ENCODE assay signal across 7 mouse cellular contexts in genomic region chr7:106529433-106530102, GRCm38 (mm10).
DNase-seq lines count a peak whose midpoint lies in the region; ATAC-seq lines count a peak whose summit lies in the region.
"Not testable (repeated sequence)": the region's sequence is repeated elsewhere in the genome, so short reads cannot be mapped to it uniquely, and the experiment has no call there.

No protein-coding gene starts in this region.

- peak; percentile 51 for DNase-seq in CD4-positive helper T cell, adult 2 months (ENCODE audit: low read depth, low spot score)
- DNase-seq in lung, postnatal 36 days: peak; percentile 14

- not testable (repeated sequence) for H3K4me3 ChIP-seq in liver, embryonic 12.5 days

- peak; percentile 33 for ATAC-seq in activated CD4-positive, CD25-positive, alpha-beta regulatory T cell, adult 4 months
- peak; percentile 57 for ATAC-seq in erythroblast, adult 5-6 weeks (replicated peaks; ENCODE audit: low FRiP score, poor library complexity, severe bottlenecking)
- peak; percentile 33 to 48; a peak in 1 of 4 replicates for ATAC-seq in hematopoietic stem cell, adult 5-6 weeks (replicated peaks in 1 of 2; ENCODE audit: insufficient read depth in 1 of 2, low FRiP score in 2 of 2, low TSS enrichment in 1 of 2, low read depth in 1 of 2, poor library complexity in 2 of 2, severe bottlenecking in 2 of 2)
- 0 out of 2 replicates have a peak, but pooled peaks have one; percentile 47 for ATAC-seq in liver, embryonic 12.5 days
- peak; percentile 62 for ATAC-seq in neutrophil, adult 5-6 weeks (ENCODE audit: extremely low read depth, insufficient number of reproducible peaks, low FRiP score, poor library complexity, severe bottlenecking)

- not testable (repeated sequence) for H3K9ac ChIP-seq in liver, embryonic 12.5 days

- H3K27ac ChIP-seq in liver, embryonic 12.5 days: not testable (repeated sequence)

- H3K4me1 ChIP-seq in liver, embryonic 12.5 days: not testable (repeated sequence)

- not testable (repeated sequence) for H3K4me2 ChIP-seq in liver, embryonic 12.5 days

- H3K36me3 ChIP-seq in liver, embryonic 12.5 days: not testable (repeated sequence)

- 33% methylated on average over 2 of the region's 2 CpGs for WGBS in liver, embryonic 12.5 days (ENCODE audit: insufficient replicate concordance)

- not testable (repeated sequence) for H3K27me3 ChIP-seq in liver, embryonic 12.5 days (replicated peaks)

- H3K9me3 ChIP-seq in liver, embryonic 12.5 days (replicated peaks): not testable (repeated sequence)
